Mouse (Mus musculus): Measurements from ENCODE around the gene Pmepa1. TPM values are rescaled to one million over a fixed set of nuclear protein-coding genes. Genes with fewer than 3 reads are reported as not detected.

Gene Pmepa1
- total and polyA plus RNA-seq, 3 experiments = not detected

- no peak overlapping the region for H3K27ac ChIP-seq (ENCODE audit: control insufficient read depth, low read depth, low read length)
- H3K27me3 ChIP-seq (ENCODE audit: control insufficient read depth in 1 of 2, insufficient read depth in 2 of 2, low read length in 2 of 2) = no peaks in the 10 kb centered on the region; a peak in 1 of 4 replicates
- H3K4me3 ChIP-seq (ENCODE audit: control insufficient read depth in 1 of 2, insufficient read depth in 1 of 2, low read depth in 2 of 2, low read length in 2 of 2) = no peak overlapping the region
- DNase-seq (ENCODE audit: low read depth, low spot score) = no peak
- H3K79me2 ChIP-seq (ENCODE audit: control insufficient read depth, insufficient read depth, low read length, poor library complexity) = no peaks in the 10 kb centered on the region
- TF ChIP-seq SMC3 (IDR thresholded peaks at IDR 0.05; ENCODE audit: low read depth, low read length) (no peak), POLR2AphosphoS5 (IDR thresholded peaks at IDR 0.05; ENCODE audit: borderline replicate concordance, low read depth, low read length) (no peak), UBTF (IDR thresholded peaks at IDR 0.05; ENCODE audit: borderline replicate concordance, insufficient read depth, low read depth, low read length) (no peak), RCOR1 (IDR thresholded peaks at IDR 0.05; ENCODE audit: low read depth, low read length) (no peak), MAX (IDR thresholded peaks at IDR 0.05; ENCODE audit: low read length) (no peak), SIN3A (IDR thresholded peaks at IDR 0.05; ENCODE audit: low read length) (no peak), CHD1 (IDR thresholded peaks at IDR 0.05; ENCODE audit: low read depth, low read length) (no peak), TBP (IDR thresholded peaks at IDR 0.05; ENCODE audit: low read depth, low read length) (no peak), MAZ (IDR thresholded peaks at IDR 0.05; ENCODE audit: low read depth, low read length) (no peak), ZNF384 (IDR thresholded peaks at IDR 0.05; ENCODE audit: low read depth, low read length) (no peak), ELF1 (IDR thresholded peaks at IDR 0.05; ENCODE audit: low read depth, low read length) (no peak), MYC (IDR thresholded peaks at IDR 0.05; ENCODE audit: low read depth, low read length) (no peak), ETS1 (IDR thresholded peaks at IDR 0.05; ENCODE audit: low read depth, low read length) (no peak), TCF12 (IDR thresholded peaks at IDR 0.05; ENCODE audit: low read depth, low read length) (no peak), GABPA (IDR thresholded peaks at IDR 0.05; ENCODE audit: low read depth, low read length) (no peak), POLR2A (IDR thresholded peaks at IDR 0.05; ENCODE audit: control insufficient read depth in 1 of 2, insufficient read depth in 1 of 2, low read depth in 1 of 2, low read length in 2 of 2, poor library complexity in 1 of 2) (no peak), HCFC1 (IDR thresholded peaks at IDR 0.05; ENCODE audit: low read depth, low read length) (no peak), EP300 (IDR thresholded peaks at IDR 0.05; ENCODE audit: low read depth in 1 of 2, low read length in 2 of 2) (no peak), USF1 (IDR thresholded peaks at IDR 0.05; ENCODE audit: low read depth, low read length) (no peak)
- H3K4me1 ChIP-seq (ENCODE audit: control insufficient read depth in 1 of 2, insufficient read depth in 2 of 2, low read length in 2 of 2) = no peaks in the 10 kb centered on the region
- no peaks in the 10 kb centered on the region for H3K36me3 ChIP-seq (ENCODE audit: control insufficient read depth in 1 of 2, insufficient read depth in 2 of 2, low read length in 2 of 2)
- H3K9ac ChIP-seq (ENCODE audit: control insufficient read depth, low read depth, low read length, poor library complexity, severe bottlenecking) = no peak overlapping the region
- no peaks in the 10 kb centered on the region for H3K9me3 ChIP-seq (replicated peaks; ENCODE audit: insufficient read depth, low read length)
These were observed 5.6 kb downstream of the Pmepa1 start for GRCm38 (mm10) chr2:173270601-173271248.

GRCm38 (mm10) chr2:173270196-173270595 is 6.1 kb downstream of the Pmepa1 start:
- no peak overlapping the region for H3K27ac ChIP-seq (ENCODE audit: control insufficient read depth, low read depth, low read length)
- no peak overlapping the region for H3K9ac ChIP-seq (ENCODE audit: control insufficient read depth, low read depth, low read length, poor library complexity, severe bottlenecking)
- no peak for DNase-seq (ENCODE audit: low read depth, low spot score)
- no peak overlapping the region for H3K4me3 ChIP-seq (ENCODE audit: control insufficient read depth in 1 of 2, insufficient read depth in 1 of 2, low read depth in 2 of 2, low read length in 2 of 2)
- H3K27me3 ChIP-seq (ENCODE audit: control insufficient read depth in 1 of 2, insufficient read depth in 2 of 2, low read length in 2 of 2) = no peaks in the 10 kb centered on the region; a peak in 1 of 4 replicates
- no peaks in the 10 kb centered on the region for H3K9me3 ChIP-seq (replicated peaks; ENCODE audit: insufficient read depth, low read length)
- H3K4me1 ChIP-seq (ENCODE audit: control insufficient read depth in 1 of 2, insufficient read depth in 2 of 2, low read length in 2 of 2) = no peaks in the 10 kb centered on the region
- no peak for TF ChIP-seq NRF1 (IDR thresholded peaks at IDR 0.05; ENCODE audit: insufficient read depth, low read depth, low read length, poor library complexity, severe bottlenecking)
- TF ChIP-seq RCOR1 (IDR thresholded peaks at IDR 0.05; ENCODE audit: low read depth, low read length) = no peak
- TF ChIP-seq GABPA (IDR thresholded peaks at IDR 0.05; ENCODE audit: low read depth, low read length) = no peak
- no peak for TF ChIP-seq ETS1 (IDR thresholded peaks at IDR 0.05; ENCODE audit: low read depth, low read length)
- TF ChIP-seq ZKSCAN1 (IDR thresholded peaks at IDR 0.05; ENCODE audit: low read depth, low read length) = no peak
- no peak for TF ChIP-seq ZNF384 (IDR thresholded peaks at IDR 0.05; ENCODE audit: low read depth, low read length)
- no peak for TF ChIP-seq NELFE (IDR thresholded peaks at IDR 0.05; ENCODE audit: low read depth, low read length)
- no peak for TF ChIP-seq MAZ (IDR thresholded peaks at IDR 0.05; ENCODE audit: low read depth, low read length)
- TF ChIP-seq KAT2A (conservative IDR thresholded peaks at IDR 0.05; ENCODE audit: low read depth, low read length) = no peak
- no peak for TF ChIP-seq MEF2A (IDR thresholded peaks at IDR 0.05; ENCODE audit: extremely low read depth, insufficient replicate concordance, low read depth, low read length, poor library complexity, severe bottlenecking)
- TF ChIP-seq RAD21 (IDR thresholded peaks at IDR 0.05; ENCODE audit: low read depth, low read length) = no peak
- TF ChIP-seq UBTF (IDR thresholded peaks at IDR 0.05; ENCODE audit: borderline replicate concordance, insufficient read depth, low read depth, low read length) = no peak
- no peak for TF ChIP-seq POLR2AphosphoS5 (IDR thresholded peaks at IDR 0.05; ENCODE audit: borderline replicate concordance, low read depth, low read length)
- H3K79me2 ChIP-seq (ENCODE audit: control insufficient read depth, insufficient read depth, low read length, poor library complexity) = no peaks in the 10 kb centered on the region
- H3K36me3 ChIP-seq (ENCODE audit: control insufficient read depth in 1 of 2, insufficient read depth in 2 of 2, low read length in 2 of 2) = no peaks in the 10 kb centered on the region

All from MEL (cell line).